Mouse (Mus musculus): Measurements from ENCODE around the gene Arl13b.
A peak's percentile ranks its signal among the peaks of the same experiment; 100 is the strongest.

The Arl13b gene

GRCm38 (mm10) chr16:62822472-62822871, 24.4 kb downstream of the Arl13b start:
- DNase-seq (ENCODE audit: inconsistent age in 2 of 2, low spot score in 1 of 2): no peak

- DNase-seq (ENCODE audit: inconsistent age in 2 of 2, low spot score in 1 of 2): no peak
These were observed 32.3 kb downstream of the Arl13b start, which contains the start of gene Stx19 for GRCm38 (mm10) chr16:62814491-62814890. Gene Stx19 (plus strand): TSS chr16:62814676.

GRCm38 (mm10) chr16:62813790-62814189, 33.0 kb downstream of the Arl13b start:
- no peak for DNase-seq (ENCODE audit: inconsistent age in 2 of 2, low spot score in 1 of 2)

- DNase-seq (ENCODE audit: inconsistent age in 2 of 2, low spot score in 1 of 2): no peak
These were observed 36.0 kb downstream of the Arl13b start for GRCm38 (mm10) chr16:62810855-62811254.

DNA sequence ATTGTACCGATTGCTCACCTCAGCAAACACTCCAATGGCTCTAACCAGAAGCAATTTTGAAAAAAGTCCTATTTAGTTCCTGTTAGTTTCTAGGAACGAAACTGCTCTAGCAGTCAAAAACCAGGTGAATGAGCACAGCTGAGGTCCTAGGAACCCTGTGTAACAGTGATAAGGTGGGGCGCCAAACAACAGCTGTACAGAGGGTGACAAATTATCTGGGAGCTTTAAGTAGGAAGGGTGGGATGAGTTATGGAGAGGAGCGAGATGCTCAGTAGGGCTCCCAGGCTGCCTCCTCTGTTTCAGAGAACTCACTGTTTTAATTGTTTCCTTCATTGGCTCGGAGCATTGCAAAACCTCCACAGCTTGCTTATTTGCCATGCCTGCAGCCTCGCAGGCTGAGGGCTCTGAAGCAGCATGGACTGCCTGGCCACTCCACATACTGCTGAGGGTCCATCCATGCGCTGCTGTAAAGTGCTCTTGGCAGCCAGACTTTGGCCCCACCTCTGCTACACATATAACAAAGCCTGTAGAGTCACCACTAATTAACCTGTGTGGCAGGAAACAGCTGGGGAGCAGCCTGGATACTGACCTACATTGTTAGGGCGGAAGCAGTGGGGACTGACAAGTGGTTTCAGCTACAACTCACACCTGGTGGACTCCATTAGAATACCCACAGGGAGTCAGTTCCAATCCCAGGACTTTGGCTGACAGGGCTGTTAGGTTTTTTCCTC, 39.4 kb downstream of the Arl13b start:
- no peak for DNase-seq (ENCODE audit: inconsistent age in 2 of 2, low spot score in 1 of 2)

DNA sequence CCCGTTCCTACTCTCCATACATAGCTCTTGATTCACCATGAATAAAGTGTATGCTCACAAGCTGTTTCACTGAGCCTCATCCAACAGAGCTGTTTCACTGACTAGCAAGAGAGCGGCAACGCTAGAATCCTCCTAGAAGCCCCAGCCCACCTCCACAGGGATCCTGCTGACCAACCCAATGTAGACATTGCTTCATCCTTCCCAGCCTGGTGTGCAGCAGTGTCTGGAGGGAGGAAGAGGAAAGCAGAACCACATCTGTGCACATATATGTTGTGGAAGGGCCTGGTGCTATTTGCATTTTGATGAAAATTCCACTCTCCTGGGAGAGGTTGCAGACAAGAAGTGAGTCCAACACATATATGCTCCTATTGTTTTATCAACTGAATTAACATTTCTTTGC, 42.2 kb downstream of the Arl13b start:
- no peak for DNase-seq (ENCODE audit: inconsistent age in 2 of 2, low spot score in 1 of 2)

DNA sequence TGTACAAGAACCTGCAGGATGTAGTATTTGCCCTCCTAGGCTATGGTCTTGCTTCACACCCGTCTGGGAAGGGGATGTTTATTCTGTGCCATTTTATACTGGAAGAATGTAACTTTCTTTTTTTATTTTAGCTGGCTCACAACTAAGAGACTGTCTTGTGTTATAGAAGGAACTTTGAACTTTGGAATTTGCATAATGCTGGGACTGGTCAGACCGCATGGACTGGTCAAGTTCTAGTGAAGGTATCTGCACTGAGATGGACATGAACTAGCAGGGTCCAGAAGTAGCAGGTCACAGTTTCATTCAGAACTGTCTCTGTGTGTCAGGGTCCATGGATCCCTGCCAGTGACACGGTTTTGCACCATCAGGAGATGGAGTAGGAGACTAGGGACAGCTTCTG, 47.0 kb downstream of the Arl13b start:
- no peak for DNase-seq (ENCODE audit: inconsistent age in 2 of 2, low spot score in 1 of 2)

GRCm38 (mm10) chr16:62799426-62799825, 47.4 kb downstream of the Arl13b start:
- no peak for DNase-seq (ENCODE audit: inconsistent age in 2 of 2, low spot score in 1 of 2)

DNA sequence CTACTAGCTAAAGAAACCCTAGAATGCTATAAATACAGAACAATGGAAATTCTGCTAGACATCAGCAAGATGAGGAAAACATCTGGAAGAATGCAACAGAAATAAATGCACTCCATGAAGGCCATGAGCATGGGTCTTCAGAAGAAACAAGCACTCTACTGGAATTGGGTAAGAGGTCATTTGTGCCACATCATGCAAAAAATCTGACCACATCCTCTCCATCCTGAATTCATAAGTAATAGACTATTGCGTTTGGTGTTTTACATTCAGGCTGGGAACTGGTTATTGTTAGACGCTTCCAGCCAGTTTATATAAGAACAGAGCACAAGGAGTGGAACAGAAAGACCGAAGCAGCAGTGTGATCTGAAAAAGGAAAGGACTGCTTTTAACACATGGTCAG, 48.0 kb downstream of the Arl13b start:
- DNase-seq (ENCODE audit: inconsistent age in 2 of 2, low spot score in 1 of 2): no peak

DNA sequence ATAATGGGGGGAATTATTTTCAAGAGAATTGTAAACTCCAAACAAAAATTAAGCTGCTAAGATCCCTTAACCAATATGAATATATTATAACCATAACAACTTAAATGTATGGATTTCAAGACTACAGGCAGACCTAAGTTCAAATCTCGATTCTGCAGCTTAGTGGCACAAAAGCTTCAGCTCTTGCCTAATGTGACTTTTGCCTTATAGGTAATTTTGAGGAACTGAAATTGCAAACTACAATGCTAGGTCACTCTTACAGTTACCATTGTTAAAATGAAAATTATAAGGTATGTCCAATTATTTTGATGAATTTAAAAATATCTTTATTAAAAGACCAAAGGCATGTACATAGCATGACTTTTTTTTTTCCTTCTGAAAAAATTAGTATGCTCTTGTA, 50.2 kb downstream of the Arl13b start:
- no peak for DNase-seq (ENCODE audit: inconsistent age in 2 of 2, low spot score in 1 of 2)

- peak; percentile 94 to 97 for DNase-seq (ENCODE audit: inconsistent age in 2 of 2, low spot score in 1 of 2)
These were observed 60.1 kb downstream of the Arl13b start, which contains the start of gene Nsun3 for GRCm38 (mm10) chr16:62786621-62787331. Gene Nsun3 (minus strand): TSS chr16:62786818.

- DNase-seq (ENCODE audit: inconsistent age in 2 of 2, low spot score in 1 of 2): peak in 1 of 2 experiments; percentile 52
These were observed 64.6 kb downstream of the Arl13b start for GRCm38 (mm10) chr16:62782229-62782628.

DNA sequence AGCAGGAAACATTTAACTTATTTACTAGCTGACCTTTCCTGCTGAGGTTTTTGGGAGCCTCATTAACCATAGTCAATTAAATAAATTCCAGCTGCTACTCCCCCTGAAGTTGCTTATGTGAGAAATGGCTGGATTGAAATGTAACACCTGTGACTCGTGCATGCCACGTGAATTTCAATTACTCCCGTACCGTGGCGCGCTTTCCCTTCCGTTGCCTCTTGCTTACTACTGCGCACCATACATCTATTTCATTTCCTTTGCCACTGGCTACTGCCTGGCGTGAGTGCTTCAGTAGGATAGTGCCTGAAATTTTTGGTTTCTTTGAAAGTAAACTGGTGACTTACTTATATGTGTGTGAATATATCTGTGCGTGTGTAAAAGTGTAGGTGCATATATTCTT, 68.6 kb downstream of the Arl13b start:
- no peak for DNase-seq (ENCODE audit: inconsistent age in 2 of 2, low spot score in 1 of 2)

- DNase-seq (ENCODE audit: inconsistent age in 2 of 2, low spot score in 1 of 2): no peak
These were observed 70.8 kb downstream of the Arl13b start for GRCm38 (mm10) chr16:62776034-62776433.

DNA sequence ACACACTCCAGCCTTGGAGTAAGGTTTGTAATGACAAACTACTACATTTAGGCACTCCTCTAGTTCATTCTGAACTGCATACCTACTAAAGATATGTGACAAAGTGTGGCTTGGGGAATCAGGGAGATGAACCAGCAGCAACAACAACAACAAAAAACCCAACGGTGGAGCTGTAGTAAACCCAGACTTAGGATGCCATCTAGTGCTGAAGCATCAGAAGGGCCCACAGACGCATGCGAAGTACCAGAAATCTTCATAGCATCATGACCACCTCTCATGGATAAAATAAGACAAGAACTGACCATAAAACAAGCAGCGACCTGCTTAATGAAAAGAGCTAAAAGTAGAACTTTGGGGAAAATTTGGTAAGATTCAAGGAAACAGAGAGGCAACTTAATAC, 73.4 kb downstream of the Arl13b start:
- no peak for DNase-seq (ENCODE audit: inconsistent age in 2 of 2, low spot score in 1 of 2)

GRCm38 (mm10) chr16:62758340-62758739, 88.5 kb downstream of the Arl13b start:
- DNase-seq (ENCODE audit: inconsistent age in 2 of 2, low spot score in 1 of 2): peak in 1 of 2 experiments; percentile 47

DNA sequence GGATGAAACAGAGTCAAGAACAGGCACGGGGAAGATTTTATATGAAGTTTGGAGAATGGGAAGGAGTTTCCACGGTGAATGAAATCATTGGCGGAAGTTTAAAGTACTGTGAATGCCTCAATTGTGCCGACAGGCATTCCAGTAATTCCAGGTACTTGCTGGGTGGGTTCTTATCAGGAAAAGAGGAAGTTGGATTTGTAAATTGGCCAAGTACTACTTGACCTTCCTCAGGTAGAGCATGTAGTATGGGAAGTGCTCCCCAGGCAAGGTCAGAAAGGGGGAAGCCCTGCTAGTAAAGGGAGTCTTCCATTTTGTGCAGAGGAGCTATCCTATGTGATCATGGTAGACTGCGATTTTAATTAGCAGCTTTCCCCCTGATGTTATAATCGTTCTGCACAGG, 91.5 kb downstream of the Arl13b start:
- no peak for DNase-seq (ENCODE audit: inconsistent age in 2 of 2, low spot score in 1 of 2)

DNA sequence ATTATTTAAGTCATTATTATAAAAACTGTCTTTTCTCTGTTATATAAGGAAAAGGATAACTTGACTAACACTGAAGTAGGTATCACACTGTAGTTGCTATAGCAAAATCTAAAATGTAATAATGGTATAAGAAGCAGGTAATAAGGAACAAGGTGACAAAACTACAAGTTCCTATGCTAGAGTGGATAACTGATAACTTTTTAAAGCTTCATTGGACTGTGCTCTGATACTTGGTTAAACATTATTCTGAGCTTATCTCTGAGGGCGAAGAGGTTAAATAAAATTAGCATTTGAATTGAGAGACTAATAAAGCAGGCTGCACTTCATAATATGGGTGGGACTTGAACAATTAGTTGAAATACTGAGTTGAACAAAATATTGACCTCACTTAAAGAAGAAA, 93.2 kb downstream of the Arl13b start:
- DNase-seq (ENCODE audit: inconsistent age in 2 of 2, low spot score in 1 of 2): no peak

- DNase-seq (ENCODE audit: inconsistent age in 2 of 2, low spot score in 1 of 2): no peak
These were observed 93.8 kb downstream of the Arl13b start for GRCm38 (mm10) chr16:62753079-62753478.

DNA sequence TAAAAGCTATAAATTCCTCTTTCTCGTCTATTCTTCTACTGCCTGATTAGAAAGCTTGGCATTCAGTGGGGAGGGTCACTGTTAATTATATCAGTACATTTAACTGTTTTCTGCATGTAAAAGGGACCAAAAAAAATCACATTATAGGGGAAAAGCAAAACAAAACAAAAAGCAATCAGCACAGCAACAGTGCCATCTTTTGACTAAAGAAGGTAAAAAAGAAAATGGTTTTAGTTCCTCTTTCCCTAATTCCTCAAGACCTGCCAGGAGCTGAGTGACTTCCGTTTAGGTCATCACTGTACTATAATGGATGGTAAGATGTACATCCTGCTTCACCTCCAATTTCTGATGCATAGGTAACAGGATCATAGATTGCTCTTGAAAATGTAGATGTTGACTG, 101.0 kb downstream of the Arl13b start:
- no peak for DNase-seq (ENCODE audit: inconsistent age in 2 of 2, low spot score in 1 of 2)
